Mouse (Mus musculus) gastrocnemius, adult 2 months (tissue): ENCODE measurements around the gene Iffo2. TPM values are rescaled to one million over a fixed set of nuclear protein-coding genes. Genes with fewer than 3 reads are reported as not detected.
A peak's percentile ranks its signal among the peaks of the same experiment; 100 is the strongest.

ENCODE experiments used
- DNase-seq: peaks from one replicate; pipeline ENCODE4 v3.0.0; 2022
- H3K27ac ChIP-seq: fragments of 200-600 bp; 2 replicates; pipeline ENCODE4 v1.8.1; 2022; ENCODE audit warnings: mild to moderate bottlenecking
- H3K4me3 ChIP-seq: fragments of 200-600 bp; 2 replicates; pipeline ENCODE4 v1.8.1; 2022; ENCODE audit warnings: mild to moderate bottlenecking, moderate library complexity
- CTCF ChIP-seq: fragments of 200-600 bp; IDR thresholded peaks from 2 replicates; pipeline ENCODE4 v1.8.1; 2022; ENCODE audit warnings: antibody characterized with exemption, mild to moderate bottlenecking, moderate library complexity
- intact Hi-C: fragments of 180-260 bp; cut with DNase I; formaldehyde crosslinking; loops from one replicate; pipeline ENCODE4 v1.15.1; 2025
- total RNA-seq, 2 experiments: library from RNA; stranded (reverse); gene quantifications; 2 replicates each; pipeline ENCODE4 v1.2.3; 2021

Iffo2 gene
- total RNA-seq, 2 experiments from 2014 or later: 2.1 to 2.5 TPM

DNA sequence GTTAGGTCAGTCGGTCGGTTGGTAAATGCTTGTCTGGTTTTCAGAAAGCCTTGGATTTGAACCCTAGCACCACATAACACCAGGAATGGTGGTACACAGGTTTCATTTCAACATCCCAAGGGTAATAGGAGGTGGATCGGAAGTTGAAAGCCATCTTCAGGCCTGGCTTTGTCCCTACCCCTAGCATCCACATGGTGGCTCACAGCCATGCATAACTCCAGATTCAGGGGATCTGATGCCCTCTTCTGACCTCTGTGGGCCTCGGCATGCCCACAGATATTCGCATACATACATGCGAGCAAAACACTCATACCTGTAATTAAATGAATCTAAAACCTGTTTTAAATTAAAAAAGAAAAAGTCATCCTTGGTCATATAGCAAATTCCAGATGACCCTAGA, 28.6 kb upstream of the Iffo2 start:
- intact Hi-C loops: loop anchor here (5.0 kb wide), 1 partner anchor 51 kb away; no protein-coding TSS in a partner anchor
- no peak overlapping the region for H3K27ac ChIP-seq
- DNase-seq: no peak
- no peak for TF ChIP-seq CTCF
- H3K4me3 ChIP-seq: no peak overlapping the region

DNA sequence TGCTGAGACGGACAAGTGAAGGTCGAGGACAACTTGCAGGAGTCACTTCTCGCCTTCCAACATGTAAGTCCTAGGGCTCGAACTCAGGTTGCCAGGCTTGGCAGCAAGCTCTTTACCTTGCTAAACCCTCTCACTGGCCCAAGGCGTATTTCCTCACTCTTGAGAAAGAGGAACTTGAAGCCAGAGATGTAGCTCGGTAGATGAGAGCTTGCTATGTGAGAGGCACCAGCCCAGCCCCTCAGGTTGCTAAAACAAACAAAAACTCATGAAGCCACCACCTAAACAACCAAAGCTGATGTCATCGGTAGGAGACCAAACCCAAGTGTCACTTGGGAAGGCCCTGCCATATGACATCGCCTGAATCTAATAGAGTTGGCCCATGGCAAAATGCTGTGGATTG, 26.4 kb upstream of the Iffo2 start:
- no peak for DNase-seq
- intact Hi-C loops: loop anchor here (5.0 kb wide), 1 partner anchor 48 kb away; no protein-coding TSS in a partner anchor
- H3K27ac ChIP-seq: no peak overlapping the region
- no peak for TF ChIP-seq CTCF
- no peak overlapping the region for H3K4me3 ChIP-seq

GRCm38 (mm10) chr4:139505716-139506115, 24.6 kb upstream of the Iffo2 start:
- Histone ChIP-seq H3K27ac (no peak overlapping the region), H3K4me3 (no peak overlapping the region)
- intact Hi-C loops: no loop called here
- no peak for DNase-seq
- no peak for TF ChIP-seq CTCF

GRCm38 (mm10) chr4:139506727-139507126, 23.6 kb upstream of the Iffo2 start:
- Histone ChIP-seq H3K4me3 (no peak overlapping the region), H3K27ac (no peak overlapping the region)
- no peak for TF ChIP-seq CTCF
- no peak for DNase-seq
- intact Hi-C loops: no loop called here

GRCm38 (mm10) chr4:139509069-139509468, 21.3 kb upstream of the Iffo2 start:
- no peak overlapping the region for H3K27ac ChIP-seq
- intact Hi-C loops: no loop called here
- TF ChIP-seq CTCF: no peak
- DNase-seq: no peak
- no peak overlapping the region for H3K4me3 ChIP-seq

GRCm38 (mm10) chr4:139511557-139511956, 18.8 kb upstream of the Iffo2 start:
- DNase-seq: no peak
- Histone ChIP-seq H3K27ac (no peak overlapping the region), H3K4me3 (no peak overlapping the region)
- TF ChIP-seq CTCF: no peak
- intact Hi-C loops: no loop called here

- DNase-seq: no peak
- Histone ChIP-seq H3K27ac (no peak overlapping the region), H3K4me3 (no peak overlapping the region)
- intact Hi-C loops: no loop called here
- no peak for TF ChIP-seq CTCF
Measured at GRCm38 (mm10) chr4:139512985-139513384, 17.4 kb upstream of the Iffo2 start.

DNA sequence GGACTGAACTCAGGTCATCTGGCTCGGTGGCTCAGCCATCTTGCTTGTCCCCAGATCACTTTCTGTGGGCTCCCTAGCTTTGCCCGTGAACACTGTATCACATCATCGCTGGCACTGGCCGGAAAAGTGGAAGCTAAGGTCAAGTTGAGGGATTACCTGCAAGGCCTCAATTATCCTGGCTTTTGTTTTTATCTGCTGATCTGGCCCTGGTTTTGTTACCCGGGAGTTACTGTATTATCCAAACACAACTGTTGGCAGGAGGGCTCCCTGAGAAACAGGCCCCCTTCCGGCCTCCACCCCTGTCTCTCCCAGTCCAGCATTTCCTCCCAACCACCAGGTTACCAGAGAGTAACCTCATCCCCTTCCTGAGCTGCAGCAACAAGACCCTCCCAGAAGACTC, 11.1 kb upstream of the Iffo2 start:
- Histone ChIP-seq H3K4me3 (no peak overlapping the region), H3K27ac (no peak overlapping the region)
- TF ChIP-seq CTCF: no peak
- intact Hi-C loops: no loop called here
- no peak for DNase-seq

DNA sequence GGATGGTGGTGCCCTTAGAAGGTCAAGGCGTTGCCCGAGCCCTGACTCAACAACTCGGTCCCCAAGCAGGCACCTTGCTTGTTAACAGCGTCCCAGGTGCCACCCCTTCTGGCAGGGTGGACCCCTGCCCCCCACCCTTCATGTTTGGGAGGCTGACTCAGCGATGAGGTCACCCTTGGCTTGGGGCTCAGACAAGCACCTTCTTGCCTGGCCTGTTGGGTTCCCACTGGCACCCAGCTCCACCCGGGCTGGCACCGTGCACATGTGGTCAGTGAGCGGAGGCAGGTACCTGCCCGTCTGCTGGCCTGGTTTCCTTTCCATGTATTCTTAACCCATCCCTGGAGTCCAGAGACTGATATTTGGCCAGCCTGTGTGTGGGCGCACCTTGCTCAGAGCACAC, 8.4 kb upstream of the Iffo2 start:
- no peak for TF ChIP-seq CTCF
- intact Hi-C loops: no loop called here
- Histone ChIP-seq H3K27ac (no peak overlapping the region), H3K4me3 (no peak overlapping the region)
- no peak for DNase-seq

DNA sequence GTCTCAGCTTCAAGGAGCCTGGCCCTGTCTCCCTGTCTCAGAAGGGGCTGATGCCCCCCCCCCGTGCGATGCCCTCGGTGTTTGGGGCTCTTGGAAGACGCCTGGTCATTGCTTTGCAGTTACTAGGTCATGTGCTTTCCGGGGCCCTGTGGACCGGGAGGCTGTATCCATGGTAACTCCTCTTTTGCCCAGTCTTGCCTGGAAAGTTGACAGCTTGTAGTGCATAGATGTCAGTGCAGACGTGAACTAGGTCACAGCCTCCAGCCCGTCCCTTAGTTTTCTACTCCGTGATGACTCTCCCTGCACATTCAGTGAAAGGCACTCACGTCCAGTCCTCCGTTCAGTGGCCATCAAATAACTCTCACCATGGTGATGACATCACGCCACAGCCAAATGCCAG, 3.9 kb upstream of the Iffo2 start:
- intact Hi-C loops: no loop called here
- no peak for DNase-seq
- no peak for TF ChIP-seq CTCF
- Histone ChIP-seq H3K4me3 (no peak overlapping the region), H3K27ac (no peak overlapping the region)

DNA sequence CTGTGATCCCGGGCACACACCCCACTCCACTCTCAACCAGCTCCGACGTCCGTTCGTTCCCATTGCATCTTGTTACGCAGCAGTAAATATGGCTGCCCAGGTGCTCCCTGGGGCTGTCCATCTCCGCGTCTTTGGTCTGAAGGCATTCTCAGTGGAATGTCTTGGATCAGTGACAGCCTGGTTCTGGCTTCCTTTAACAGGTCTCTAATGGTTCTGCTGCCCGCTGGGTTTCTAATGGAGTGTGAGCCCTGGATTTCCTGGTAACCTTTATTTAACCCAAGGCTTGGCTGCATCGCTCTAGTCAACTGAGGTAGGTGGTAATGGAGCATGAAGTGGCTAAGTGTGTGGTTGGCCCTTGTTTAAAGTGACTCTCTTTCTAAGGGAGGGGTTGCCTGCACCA, 1.7 kb downstream of the Iffo2 start:
- no peak for TF ChIP-seq CTCF
- Histone ChIP-seq H3K27ac (no peak overlapping the region), H3K4me3 (no peak overlapping the region)
- DNase-seq: no peak
- intact Hi-C loops: no loop called here

GRCm38 (mm10) chr4:139535127-139535695, 4.9 kb downstream of the Iffo2 start:
- Histone ChIP-seq H3K27ac (no peak overlapping the region), H3K4me3 (no peak overlapping the region)
- peak; percentile 33 for DNase-seq
- intact Hi-C loops: no loop called here
- no peak for TF ChIP-seq CTCF

- intact Hi-C loops: no loop called here
- Histone ChIP-seq H3K27ac (no peak overlapping the region), H3K4me3 (no peak overlapping the region)
- DNase-seq: no peak
- TF ChIP-seq CTCF: no peak
Measured at GRCm38 (mm10) chr4:139535719-139536118, 5.4 kb downstream of the Iffo2 start.

DNA sequence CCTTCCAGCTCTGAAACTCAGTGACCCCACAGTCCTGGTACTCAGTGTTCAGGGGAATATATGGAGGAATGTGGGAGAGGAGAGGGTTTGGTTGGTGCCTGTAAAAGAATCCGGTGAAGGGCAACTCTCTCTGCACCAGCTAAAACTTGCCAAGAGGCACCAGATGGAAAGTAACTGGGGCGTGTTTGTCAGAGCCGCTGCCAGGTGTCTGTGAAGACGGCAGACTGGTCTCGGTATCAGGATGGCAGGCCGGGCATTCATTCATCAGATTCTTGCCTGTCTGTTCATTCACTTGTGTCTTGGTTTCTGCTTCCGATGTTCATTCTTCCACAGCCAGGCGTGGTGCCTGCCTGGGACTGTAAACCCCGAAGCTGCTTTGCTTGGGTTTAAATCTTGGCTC, 6.4 kb downstream of the Iffo2 start:
- H3K27ac ChIP-seq: no peak overlapping the region
- TF ChIP-seq CTCF: no peak
- no peak for DNase-seq
- H3K4me3 ChIP-seq: no peak overlapping the region
- intact Hi-C loops: no loop called here
